In the genomic region with DNA sequence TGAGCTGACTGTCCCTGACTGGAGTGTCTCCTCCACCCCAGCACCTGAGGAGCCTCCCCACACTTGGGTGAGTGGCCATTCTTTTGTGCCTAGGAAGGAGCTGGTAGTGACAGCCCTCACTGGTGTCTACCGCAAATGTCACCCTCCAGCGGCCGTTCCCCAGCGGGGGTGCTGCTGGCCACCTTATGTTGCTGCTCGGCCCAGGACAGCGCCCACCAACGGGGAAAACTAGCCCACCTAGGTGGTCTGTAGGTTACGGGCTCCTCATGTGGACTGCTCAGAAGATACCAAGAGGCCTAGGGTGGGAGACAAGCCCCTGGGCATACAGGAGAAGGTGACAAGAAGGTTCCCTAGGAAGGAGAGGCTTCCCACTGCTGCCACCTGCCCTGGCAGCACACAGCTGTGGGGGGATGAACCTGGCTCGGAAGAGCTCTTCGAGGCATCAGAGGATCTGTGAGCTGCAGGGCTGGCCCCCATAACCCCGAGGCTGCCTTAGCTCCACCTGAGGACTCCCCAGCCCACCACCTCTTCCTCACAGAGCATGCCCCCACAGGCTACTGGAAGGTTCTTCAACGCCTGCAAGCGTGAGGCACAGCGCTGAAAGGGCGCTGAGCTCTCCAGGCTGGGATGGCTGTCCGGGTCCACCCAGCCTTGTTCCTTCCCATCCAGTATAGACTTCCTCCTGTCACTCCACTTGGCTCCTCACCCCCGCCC, we compare ENCODE assay signal across 10 mouse cellular contexts. TPM values are rescaled to one million over a fixed set of nuclear protein-coding genes. Genes with fewer than 3 reads are reported as not detected.
DNase-seq lines count a peak whose midpoint lies in the region; ATAC-seq and TF ChIP-seq lines count a peak whose summit lies in the region.
"Had no signal": no experiment of that assay in that cellular context is flagged by ENCODE, and none has a peak within 500 bp of the region (broad histone marks: within the 10 kb centered on the region; RNA-seq: fewer than 3 reads in every experiment).

No protein-coding gene starts in this region.

- 42% methylated on average over 17 of the region's 17 CpGs for WGBS in heart, embryonic 10.5 days
- 46% methylated on average over 17 of the region's 17 CpGs for WGBS in heart, adult 2 months
- WGBS in neural tube, embryonic 11.5 days = 48% methylated on average over 17 of the region's 17 CpGs
- 35% methylated on average over 17 of the region's 17 CpGs for WGBS in hindbrain, embryonic 15.5 days
- WGBS in neural tube, embryonic 15.5 days = 49% methylated on average over 17 of the region's 17 CpGs

- DNase-seq in heart, embryonic 10.5 days (ENCODE audit: low spot score) = no peak
- no peak for DNase-seq in heart, adult 2 months
- no peak for DNase-seq in neural tube, embryonic 11.5 days (ENCODE audit: low spot score)
- DNase-seq in neural tube, embryonic 10.5 days (ENCODE audit: extremely low spot score, low spot score) = no peak
- DNase-seq in adrenal gland, adult 2 months = no peak
- no peak for DNase-seq in ovary, postnatal 14 days (ENCODE audit: low spot score)
- DNase-seq: liver, postnatal 0 days had no signal

- no peak for TF ChIP-seq POLR2A in heart, adult 2 months (IDR thresholded peaks at IDR 0.05; ENCODE audit: insufficient read depth, low read depth, low read length)

- no peaks in the 10 kb centered on the region for H3K79me2 ChIP-seq in heart, adult 2 months (replicated peaks; ENCODE audit: control insufficient read depth, insufficient read depth, low read length)

- no peak for TF ChIP-seq EP300 in heart, adult 2 months (IDR thresholded peaks at IDR 0.05; ENCODE audit: insufficient read depth, low read depth, low read length)

- H3K9me3 ChIP-seq in heart, embryonic 10.5 days = no peaks in the 10 kb centered on the region
- H3K9me3 ChIP-seq in neural tube, embryonic 11.5 days (ENCODE audit: control insufficient read depth, low read length) = no peaks in the 10 kb centered on the region
- no peaks in the 10 kb centered on the region for H3K9me3 ChIP-seq in hindbrain, embryonic 15.5 days
- no peaks in the 10 kb centered on the region for H3K9me3 ChIP-seq in neural tube, embryonic 15.5 days (replicated peaks)

- intact Hi-C loops in heart, adult 2 months (cut with DNase I) = no loop called here

- H3K4me2 ChIP-seq in neural tube, embryonic 11.5 days (ENCODE audit: low read depth) = peak overlapping the region; percentile 19; the same call in 1 of the 2 replicates
- peak overlapping the region; percentile 67 for H3K4me2 ChIP-seq in hindbrain, embryonic 15.5 days
- peak overlapping the region; percentile 81 for H3K4me2 ChIP-seq in neural tube, embryonic 15.5 days

- H3K27me3 ChIP-seq in heart, embryonic 10.5 days (ENCODE audit: insufficient read depth, poor library complexity, severe bottlenecking) = peaks cover 95% of the 10 kb centered on the region
- peaks cover 6% of the 10 kb centered on the region for H3K27me3 ChIP-seq in heart, adult 2 months (ENCODE audit: control insufficient read depth, insufficient read depth, low read length)
- H3K27me3 ChIP-seq in neural tube, embryonic 11.5 days (ENCODE audit: control insufficient read depth, insufficient read depth, low read length) = peaks cover 60% of the 10 kb centered on the region
- H3K27me3 ChIP-seq in hindbrain, embryonic 15.5 days = peaks cover 12% of the 10 kb centered on the region
- peaks cover 43% of the 10 kb centered on the region for H3K27me3 ChIP-seq in neural tube, embryonic 15.5 days (replicated peaks)

- H3K4me1 ChIP-seq in heart, embryonic 10.5 days = peaks cover 27% of the 10 kb centered on the region
- no peaks in the 10 kb centered on the region for H3K4me1 ChIP-seq in heart, adult 2 months (ENCODE audit: control insufficient read depth, insufficient read depth, low read length)
- H3K4me1 ChIP-seq in neural tube, embryonic 11.5 days (ENCODE audit: control insufficient read depth, insufficient read depth, low read length) = 0 out of 2 replicates have a peak, but pooled peaks cover 4% of the 10 kb centered on the region
- peaks cover 44% of the 10 kb centered on the region for H3K4me1 ChIP-seq in hindbrain, embryonic 15.5 days (replicated peaks)
- peaks cover 40% of the 10 kb centered on the region for H3K4me1 ChIP-seq in neural tube, embryonic 15.5 days

- peak overlapping the region; percentile 70 for H3K4me3 ChIP-seq in heart, embryonic 10.5 days
- H3K4me3 ChIP-seq in heart, adult 2 months = no peak overlapping the region
- peak overlapping the region; percentile 8; the same call in 1 of the 2 replicates for H3K4me3 ChIP-seq in neural tube, embryonic 11.5 days (ENCODE audit: low read depth, low read length)
- H3K4me3 ChIP-seq in hindbrain, embryonic 15.5 days = peak overlapping the region; percentile 88
- H3K4me3 ChIP-seq in neural tube, embryonic 15.5 days (replicated peaks) = peak overlapping the region; percentile 85

- H3K27ac ChIP-seq in heart, embryonic 10.5 days = no peak overlapping the region
- H3K27ac ChIP-seq in heart, adult 2 months = no peak overlapping the region
- H3K27ac ChIP-seq in neural tube, embryonic 11.5 days (ENCODE audit: low read depth, low read length) = no peak overlapping the region
- peak overlapping the region; percentile 95 for H3K27ac ChIP-seq in hindbrain, embryonic 15.5 days (replicated peaks)
- peak overlapping the region; percentile 95 for H3K27ac ChIP-seq in neural tube, embryonic 15.5 days (replicated peaks)

- H3K36me3 ChIP-seq in heart, embryonic 10.5 days = no peaks in the 10 kb centered on the region
- H3K36me3 ChIP-seq in heart, adult 2 months (ENCODE audit: control insufficient read depth, insufficient read depth, low read length) = no peaks in the 10 kb centered on the region
- no peaks in the 10 kb centered on the region for H3K36me3 ChIP-seq in neural tube, embryonic 11.5 days (ENCODE audit: control insufficient read depth, insufficient read depth, low read length)
- no peaks in the 10 kb centered on the region for H3K36me3 ChIP-seq in hindbrain, embryonic 15.5 days
- H3K36me3 ChIP-seq in neural tube, embryonic 15.5 days = no peaks in the 10 kb centered on the region

- ATAC-seq in neural tube, embryonic 11.5 days (ENCODE audit: insufficient read depth, low FRiP score, low TSS enrichment) = no peak
- no peak for ATAC-seq in hindbrain, embryonic 15.5 days (ENCODE audit: low FRiP score, low read depth)
- no peak for ATAC-seq in neural tube, embryonic 15.5 days (ENCODE audit: low FRiP score)
- ATAC-seq: CD4-positive, CD25-positive, alpha-beta regulatory T cell, adult 4 months; liver, postnatal 0 days had no signal

- no peak for TF ChIP-seq CTCF in heart, adult 2 months (IDR thresholded peaks at IDR 0.05)

- no peak overlapping the region for H3K9ac ChIP-seq in heart, adult 2 months (ENCODE audit: low read depth, low read length)
- no peak overlapping the region for H3K9ac ChIP-seq in neural tube, embryonic 11.5 days (ENCODE audit: low read length)
- peak overlapping the region; percentile 86 for H3K9ac ChIP-seq in hindbrain, embryonic 15.5 days
- peak overlapping the region; percentile 87 for H3K9ac ChIP-seq in neural tube, embryonic 15.5 days (replicated peaks)
- H3K9ac ChIP-seq: liver, postnatal 0 days had no signal

RNA-seq across cellular contexts. Expression of a gene that starts 2.5 kb away (rescaled TPM):
- 1.8 and 2.3 TPM in 2 replicates for polyA plus RNA-seq in heart, embryonic 10.5 days (2016; fragmentation: Nextera tagmentation; extraction: Ambion mirVana)
- 1 to 10 TPM; 4.8 to 5.2 TPM for total RNA-seq in heart, adult 2 months (2021)
- polyA plus RNA-seq in heart, adult 2 months (2012; rRNA removed) = 10.7 and 12.9 TPM in 2 replicates
- polyA plus RNA-seq in neural tube, embryonic 11.5 days (2014; fragmentation: Nextera tagmentation; extraction: Ambion mirVana) = 5.9 and 6.5 TPM in 2 replicates
- polyA plus RNA-seq in hindbrain, embryonic 15.5 days (2015; fragmentation: Nextera tagmentation; extraction: Ambion mirVana) = 125 and 145 TPM in 2 replicates
- 113 and 140 TPM in 2 replicates for polyA plus RNA-seq in neural tube, embryonic 15.5 days (2015; fragmentation: Nextera tagmentation; extraction: Ambion mirVana)
- 10 to 100 TPM; 11.1 to 16.2 TPM for total RNA-seq in adrenal gland, adult 2 months (2021)
- 10.2 and 12.0 TPM in 2 replicates for polyA plus RNA-seq in adrenal gland, adult 2 months (2012; rRNA removed)

Comparison
In these comparisons a context has a peak if more than half of its experiments do, and no peak if none do; other contexts are left out.
1. H3K27ac ChIP-seq: peak in hindbrain, embryonic 15.5 days (single experiment) and neural tube, embryonic 15.5 days (single experiment); none in heart, embryonic 10.5 days (single experiment), heart, adult 2 months (single experiment) and neural tube, embryonic 11.5 days (single experiment).
2. H3K9ac ChIP-seq: peak in hindbrain, embryonic 15.5 days (single experiment) and neural tube, embryonic 15.5 days (single experiment); none in heart, adult 2 months (single experiment) and neural tube, embryonic 11.5 days (single experiment).
3. H3K4me2 ChIP-seq: peak in every context shown above with its lines; median percentile 81 in neural tube, embryonic 15.5 days; 67 in hindbrain, embryonic 15.5 days; 19 in neural tube, embryonic 11.5 days.